Mouse (Mus musculus): ENCODE data around the gene Abcb4. TPM values are rescaled to one million over a fixed set of nuclear protein-coding genes. Genes with fewer than 3 reads are reported as not detected.
"Not testable (repeated sequence)": the region's sequence is repeated elsewhere in the genome, so short reads cannot be mapped to it uniquely, and the experiment has no call there.

Gene Abcb4
- polyA plus RNA-seq, 1 experiment from 2014 or later = 1.1 TPM

DNA sequence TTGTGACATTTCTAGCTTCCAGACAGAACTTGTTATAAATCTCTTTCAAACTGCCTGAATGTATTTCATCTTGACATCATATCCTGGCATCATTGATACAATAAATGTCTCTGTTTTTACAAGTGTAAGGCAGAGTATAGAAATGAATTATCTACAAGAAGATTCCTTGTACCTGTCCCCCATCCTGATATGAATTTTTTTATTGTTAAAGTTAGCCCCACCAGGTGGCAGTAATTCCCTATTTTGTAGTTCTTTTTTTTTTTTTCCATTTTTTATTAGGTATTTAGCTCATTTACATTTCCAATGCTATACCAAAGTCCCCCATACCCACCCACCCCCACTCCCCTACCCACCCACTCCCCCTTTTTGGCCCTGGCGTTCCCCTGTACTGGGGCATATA is 47.7 kb downstream of the Abcb4 start:
- DNase-seq = peak; percentile 56
- WGBS = no CpG with 5 or more reads among the region's 1 CpGs

GRCm38 (mm10) chr5:8943836-8944235 is 50.3 kb downstream of the Abcb4 start:
- Histone ChIP-seq H3K4me3 (replicated peaks; ENCODE audit: low read depth, low read length) (no peak overlapping the region), H3K9ac (replicated peaks; ENCODE audit: low read length) (no peak overlapping the region), H3K27me3 (ENCODE audit: control insufficient read depth, insufficient read depth, low read length) (no peaks in the 10 kb centered on the region), H3K36me3 (ENCODE audit: control insufficient read depth, insufficient read depth, low read length) (no peaks in the 10 kb centered on the region), H3K27ac (replicated peaks; ENCODE audit: low read depth, low read length) (no peak overlapping the region), H3K4me1 (ENCODE audit: control insufficient read depth, insufficient read depth, low read length) (no peaks in the 10 kb centered on the region), H3K4me2 (ENCODE audit: low read length) (no peak overlapping the region), H3K9me3 (ENCODE audit: control insufficient read depth, low read length) (no peaks in the 10 kb centered on the region)
- no peak for DNase-seq
- WGBS = 90% methylated on average over 3 of the region's 3 CpGs
- no peak for ATAC-seq (ENCODE audit: low FRiP score, low TSS enrichment)

More for the DNA sequence above, 47.7 kb downstream of the Abcb4 start:
- not testable (repeated sequence) for H3K36me3 ChIP-seq (ENCODE audit: control insufficient read depth, insufficient read depth, low read length); H3K4me3 ChIP-seq (replicated peaks; ENCODE audit: low read depth, low read length); H3K9me3 ChIP-seq (ENCODE audit: control insufficient read depth, low read length); ATAC-seq (ENCODE audit: low FRiP score, low TSS enrichment); H3K4me1 ChIP-seq (ENCODE audit: control insufficient read depth, insufficient read depth, low read length); H3K27ac ChIP-seq (replicated peaks; ENCODE audit: low read depth, low read length); H3K4me2 ChIP-seq (ENCODE audit: low read length); H3K9ac ChIP-seq (replicated peaks; ENCODE audit: low read length); H3K27me3 ChIP-seq (ENCODE audit: control insufficient read depth, insufficient read depth, low read length)

GRCm38 (mm10) chr5:8947423-8948110 is 54.0 kb downstream of the Abcb4 start:
- no peak overlapping the region for H3K9ac ChIP-seq (replicated peaks; ENCODE audit: low read length)
- ATAC-seq (ENCODE audit: low FRiP score, low TSS enrichment) (no peak), DNase-seq (peak; percentile 3)
- no peak overlapping the region for H3K27ac ChIP-seq (replicated peaks; ENCODE audit: low read depth, low read length)
- H3K4me3 ChIP-seq (replicated peaks; ENCODE audit: low read depth, low read length) = no peak overlapping the region
- no peaks in the 10 kb centered on the region for H3K4me1 ChIP-seq (ENCODE audit: control insufficient read depth, insufficient read depth, low read length)
- H3K36me3 ChIP-seq (ENCODE audit: control insufficient read depth, insufficient read depth, low read length) = no peaks in the 10 kb centered on the region
- no peaks in the 10 kb centered on the region for H3K27me3 ChIP-seq (ENCODE audit: control insufficient read depth, insufficient read depth, low read length)
- WGBS = 40% methylated on average over 4 of the region's 4 CpGs
- H3K9me3 ChIP-seq (ENCODE audit: control insufficient read depth, low read length) = no peaks in the 10 kb centered on the region
- no peak overlapping the region for H3K4me2 ChIP-seq (ENCODE audit: low read length)

DNA sequence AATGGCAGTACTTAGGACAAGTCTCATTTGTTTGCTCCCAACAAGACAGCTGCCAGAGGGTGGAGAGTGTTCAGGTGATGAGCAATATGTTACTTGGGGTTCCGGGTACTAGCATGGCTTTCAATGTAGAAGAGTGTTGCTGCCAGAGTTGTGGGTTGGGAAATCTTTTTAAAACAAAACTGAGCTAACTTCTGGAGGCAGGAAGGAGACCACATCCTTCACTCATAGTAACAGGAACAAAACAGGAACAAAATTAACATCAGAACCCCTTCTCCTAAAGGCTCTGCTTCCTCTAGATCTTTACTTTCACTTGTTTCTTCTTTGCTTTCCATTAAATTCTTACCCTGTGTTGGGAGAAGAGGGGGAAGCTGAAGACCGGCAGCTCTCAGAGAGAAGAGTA is 60.1 kb downstream of the Abcb4 start:
- Histone ChIP-seq H3K4me1 (ENCODE audit: control insufficient read depth, insufficient read depth, low read length) (no peaks in the 10 kb centered on the region), H3K4me3 (replicated peaks; ENCODE audit: low read depth, low read length) (no peak overlapping the region), H3K36me3 (ENCODE audit: control insufficient read depth, insufficient read depth, low read length) (no peaks in the 10 kb centered on the region), H3K9me3 (ENCODE audit: control insufficient read depth, low read length) (no peaks in the 10 kb centered on the region), H3K9ac (replicated peaks; ENCODE audit: low read length) (no peak overlapping the region), H3K27ac (replicated peaks; ENCODE audit: low read depth, low read length) (no peak overlapping the region), H3K4me2 (ENCODE audit: low read length) (no peak overlapping the region), H3K27me3 (ENCODE audit: control insufficient read depth, insufficient read depth, low read length) (no peaks in the 10 kb centered on the region)
- DNase-seq (no peak), ATAC-seq (ENCODE audit: low FRiP score, low TSS enrichment) (no peak)
- WGBS = 95% methylated on average over 2 of the region's 2 CpGs

- Histone ChIP-seq H3K9me3 (ENCODE audit: control insufficient read depth, low read length) (no peaks in the 10 kb centered on the region), H3K36me3 (ENCODE audit: control insufficient read depth, insufficient read depth, low read length) (no peaks in the 10 kb centered on the region), H3K27me3 (ENCODE audit: control insufficient read depth, insufficient read depth, low read length) (no peaks in the 10 kb centered on the region), H3K27ac (replicated peaks; ENCODE audit: low read depth, low read length) (no peak overlapping the region), H3K9ac (replicated peaks; ENCODE audit: low read length) (no peak overlapping the region), H3K4me3 (replicated peaks; ENCODE audit: low read depth, low read length) (no peak overlapping the region), H3K4me2 (ENCODE audit: low read length) (no peak overlapping the region), H3K4me1 (ENCODE audit: control insufficient read depth, insufficient read depth, low read length) (no peaks in the 10 kb centered on the region)
- ATAC-seq (ENCODE audit: low FRiP score, low TSS enrichment) (no peak), DNase-seq (no peak)
- WGBS = 95% methylated on average over 3 of the region's 3 CpGs
These were observed 62.0 kb downstream of the Abcb4 start for GRCm38 (mm10) chr5:8955544-8955943.

- Histone ChIP-seq H3K9me3 (ENCODE audit: control insufficient read depth, low read length) (no peaks in the 10 kb centered on the region), H3K4me1 (ENCODE audit: control insufficient read depth, insufficient read depth, low read length) (no peaks in the 10 kb centered on the region), H3K4me2 (ENCODE audit: low read length) (no peak overlapping the region), H3K36me3 (ENCODE audit: control insufficient read depth, insufficient read depth, low read length) (peaks cover 22% of the 10 kb centered on the region), H3K9ac (replicated peaks; ENCODE audit: low read length) (no peak overlapping the region), H3K27me3 (ENCODE audit: control insufficient read depth, insufficient read depth, low read length) (no peaks in the 10 kb centered on the region), H3K27ac (replicated peaks; ENCODE audit: low read depth, low read length) (no peak overlapping the region), H3K4me3 (replicated peaks; ENCODE audit: low read depth, low read length) (no peak overlapping the region)
- WGBS = 87% methylated on average over 4 of the region's 4 CpGs
- ATAC-seq (ENCODE audit: low FRiP score, low TSS enrichment) (no peak; the same call in 1 of the 2 replicates), DNase-seq (no peak)
These were observed 67.0 kb downstream of the Abcb4 start for GRCm38 (mm10) chr5:8960534-8960933.

GRCm38 (mm10) chr5:8964487-8964886 is 71.0 kb downstream of the Abcb4 start:
- Histone ChIP-seq H3K4me3 (replicated peaks; ENCODE audit: low read depth, low read length) (no peak overlapping the region), H3K4me1 (ENCODE audit: control insufficient read depth, insufficient read depth, low read length) (no peaks in the 10 kb centered on the region), H3K27me3 (ENCODE audit: control insufficient read depth, insufficient read depth, low read length) (no peaks in the 10 kb centered on the region), H3K9ac (replicated peaks; ENCODE audit: low read length) (no peak overlapping the region), H3K9me3 (ENCODE audit: control insufficient read depth, low read length) (no peaks in the 10 kb centered on the region), H3K4me2 (ENCODE audit: low read length) (no peak overlapping the region), H3K27ac (replicated peaks; ENCODE audit: low read depth, low read length) (no peak overlapping the region), H3K36me3 (ENCODE audit: control insufficient read depth, insufficient read depth, low read length) (peaks cover 44% of the 10 kb centered on the region)
- WGBS = 99% methylated on average over 5 of the region's 5 CpGs
- ATAC-seq (ENCODE audit: low FRiP score, low TSS enrichment) (no peak), DNase-seq (no peak)

GRCm38 (mm10) chr5:8970694-8971093 is 77.2 kb downstream of the Abcb4 start:
- H3K27ac ChIP-seq (replicated peaks; ENCODE audit: low read depth, low read length) = no peak overlapping the region
- DNase-seq (no peak), ATAC-seq (ENCODE audit: low FRiP score, low TSS enrichment) (no peak)
- no peak overlapping the region for H3K9ac ChIP-seq (replicated peaks; ENCODE audit: low read length)
- H3K4me3 ChIP-seq (replicated peaks; ENCODE audit: low read depth, low read length) = no peak overlapping the region
- H3K36me3 ChIP-seq (ENCODE audit: control insufficient read depth, insufficient read depth, low read length) = peaks cover 47% of the 10 kb centered on the region
- no peaks in the 10 kb centered on the region for H3K27me3 ChIP-seq (ENCODE audit: control insufficient read depth, insufficient read depth, low read length)
- H3K4me2 ChIP-seq (ENCODE audit: low read length) = no peak overlapping the region
- WGBS = 91% methylated on average over 2 of the region's 2 CpGs
- no peaks in the 10 kb centered on the region for H3K4me1 ChIP-seq (ENCODE audit: control insufficient read depth, insufficient read depth, low read length)
- H3K9me3 ChIP-seq (ENCODE audit: control insufficient read depth, low read length) = no peaks in the 10 kb centered on the region

- Histone ChIP-seq H3K4me2 (ENCODE audit: low read length) (no peak overlapping the region), H3K36me3 (ENCODE audit: control insufficient read depth, insufficient read depth, low read length) (peaks cover 37% of the 10 kb centered on the region), H3K27me3 (ENCODE audit: control insufficient read depth, insufficient read depth, low read length) (no peaks in the 10 kb centered on the region), H3K4me1 (ENCODE audit: control insufficient read depth, insufficient read depth, low read length) (no peaks in the 10 kb centered on the region), H3K9me3 (ENCODE audit: control insufficient read depth, low read length) (no peaks in the 10 kb centered on the region), H3K9ac (replicated peaks; ENCODE audit: low read length) (no peak overlapping the region), H3K27ac (replicated peaks; ENCODE audit: low read depth, low read length) (no peak overlapping the region), H3K4me3 (replicated peaks; ENCODE audit: low read depth, low read length) (no peak overlapping the region)
- 26% methylated on average over 7 of the region's 7 CpGs for WGBS
- DNase-seq = no peak
- no peak for ATAC-seq (ENCODE audit: low FRiP score, low TSS enrichment)
These were observed 78.8 kb downstream of the Abcb4 start for GRCm38 (mm10) chr5:8972355-8972754.
